Mouse (Mus musculus): Measurements from ENCODE around the gene Fam229b.

Fam229b gene

DNA sequence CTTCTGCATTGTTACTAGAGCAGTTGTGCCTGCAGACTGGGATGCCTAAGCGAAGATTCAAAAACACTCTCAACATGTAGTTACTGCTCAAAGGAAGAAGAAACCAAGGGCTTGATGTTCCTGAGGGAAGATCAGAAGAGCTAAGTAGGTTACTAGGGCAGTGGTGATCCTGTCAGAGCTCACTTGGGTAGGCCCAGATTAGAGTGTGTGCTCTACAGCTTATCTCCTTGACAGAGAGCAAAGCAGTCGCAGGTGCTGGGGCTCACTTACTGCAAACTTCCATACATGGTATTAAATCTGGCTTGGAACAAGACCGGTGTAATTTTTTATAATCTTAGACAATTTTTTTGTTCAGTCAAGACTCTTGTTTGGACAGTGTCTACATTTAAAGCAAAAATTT lies 4.1 kb upstream of the Fam229b start:
- no peak for DNase-seq (ENCODE audit: extremely low read depth, low read depth)

DNA sequence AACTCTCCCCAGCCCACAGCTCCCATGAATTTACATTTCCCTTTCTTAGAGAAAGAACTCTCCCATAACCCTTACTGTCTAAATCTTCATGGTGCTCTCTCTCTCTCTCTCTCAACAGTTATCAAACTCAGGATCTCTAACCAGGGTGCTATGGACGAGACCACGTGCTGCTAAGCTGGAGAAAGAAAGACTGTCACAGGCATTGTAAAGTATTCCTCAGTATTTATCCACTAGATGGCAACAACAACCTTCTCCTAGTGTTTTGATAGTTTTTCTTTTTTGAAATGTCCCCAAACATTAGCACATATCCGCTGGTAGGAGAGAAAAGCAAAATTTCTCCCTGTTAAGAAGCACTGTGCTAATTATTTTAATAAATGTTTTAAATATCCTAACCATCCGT lies 12.3 kb downstream of the Fam229b start:
- DNase-seq (ENCODE audit: extremely low read depth, low read depth) = no peak

DNA sequence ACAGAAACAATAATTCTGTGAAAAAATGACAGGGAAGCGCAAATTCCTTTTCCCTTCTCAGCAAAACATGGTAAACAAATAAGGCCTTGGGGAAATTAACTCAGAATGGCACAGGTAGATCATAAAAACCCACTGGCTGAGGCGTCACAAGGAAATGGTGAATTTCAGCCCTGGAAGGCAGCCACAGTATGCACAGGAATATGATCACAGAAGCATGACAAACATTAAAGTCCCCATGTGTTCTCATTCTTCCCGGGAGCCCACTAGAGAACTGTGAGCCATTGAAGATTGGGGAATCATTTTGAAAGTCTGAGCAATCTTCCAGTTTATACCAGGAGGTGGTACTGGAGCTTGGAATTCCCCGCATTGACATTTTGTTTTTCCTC lies 24.2 kb downstream of the Fam229b start:
- no peak for DNase-seq (ENCODE audit: extremely low read depth, low read depth)

DNA sequence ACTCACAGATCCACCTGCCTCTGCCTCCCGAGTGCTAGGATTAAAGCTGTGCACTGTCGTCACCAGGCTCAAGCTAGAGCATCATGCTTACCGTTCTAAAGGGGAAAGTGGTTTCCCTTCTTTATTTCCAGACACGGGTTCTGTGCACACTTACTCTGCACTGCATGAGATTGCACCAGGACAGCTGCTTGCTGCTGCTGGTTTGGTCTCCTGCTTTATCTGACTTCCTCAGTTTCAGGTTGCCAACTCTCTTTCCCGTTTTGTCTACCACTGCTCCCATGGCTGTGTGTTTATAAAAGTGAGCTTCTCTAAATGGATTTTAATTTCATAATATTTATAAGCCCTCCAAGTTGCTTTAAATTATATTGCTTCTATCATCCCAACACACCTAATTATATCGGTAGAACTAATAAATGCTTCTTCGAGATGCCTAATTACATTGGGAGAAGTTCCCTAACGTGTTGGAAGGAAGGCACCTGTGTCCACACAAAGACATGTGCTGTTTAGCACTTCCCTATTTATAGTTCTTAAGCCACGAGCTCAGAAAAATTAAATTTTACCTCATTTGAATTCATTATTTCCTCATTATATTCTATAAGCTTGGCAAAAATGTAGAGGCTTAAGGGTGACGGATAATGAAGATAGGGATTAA lies 24.8 kb downstream of the Fam229b start:
- DNase-seq (ENCODE audit: extremely low read depth, low read depth) = no peak

DNA sequence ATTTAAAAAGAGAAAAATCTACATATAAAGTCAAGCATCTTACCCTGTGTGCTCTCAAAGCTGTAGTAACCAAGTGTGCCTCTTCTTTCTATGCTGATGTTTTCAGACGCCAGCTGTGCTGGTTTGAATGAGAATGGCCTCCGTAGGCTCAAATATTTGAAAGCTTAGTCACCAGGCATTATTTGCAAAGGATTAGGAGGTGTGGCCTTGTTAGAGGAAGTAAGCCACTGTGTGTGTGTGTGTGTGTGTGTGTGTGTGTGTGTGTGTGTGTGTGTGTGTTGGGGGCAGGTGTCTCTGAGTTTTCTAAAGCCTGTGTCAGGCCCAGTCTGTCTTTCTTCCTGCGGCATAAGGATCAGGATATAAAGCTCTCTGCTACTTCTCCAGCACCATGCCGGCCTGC lies 26.8 kb downstream of the Fam229b start:
- DNase-seq (ENCODE audit: extremely low read depth, low read depth) = no peak

DNA sequence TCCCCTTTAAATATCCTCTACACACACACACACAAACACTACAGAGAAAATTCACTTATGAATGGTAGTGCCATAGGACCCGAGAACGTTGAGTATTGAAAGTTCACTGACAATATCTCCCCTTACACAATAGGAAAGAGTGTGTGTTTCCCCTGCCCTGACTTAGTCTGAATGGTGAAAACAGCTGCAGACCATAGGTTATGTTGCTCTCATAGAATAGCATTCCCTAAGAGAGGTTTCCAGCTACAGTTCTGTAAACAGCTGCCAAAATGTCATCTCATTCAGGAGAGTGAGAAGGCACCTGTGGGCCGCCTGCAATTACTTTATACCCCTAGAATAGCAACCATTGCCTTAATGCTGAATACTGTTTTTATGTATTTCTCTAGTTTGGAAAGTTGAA lies 27.3 kb downstream of the Fam229b start:
- DNase-seq (ENCODE audit: extremely low read depth, low read depth) = no peak

DNA sequence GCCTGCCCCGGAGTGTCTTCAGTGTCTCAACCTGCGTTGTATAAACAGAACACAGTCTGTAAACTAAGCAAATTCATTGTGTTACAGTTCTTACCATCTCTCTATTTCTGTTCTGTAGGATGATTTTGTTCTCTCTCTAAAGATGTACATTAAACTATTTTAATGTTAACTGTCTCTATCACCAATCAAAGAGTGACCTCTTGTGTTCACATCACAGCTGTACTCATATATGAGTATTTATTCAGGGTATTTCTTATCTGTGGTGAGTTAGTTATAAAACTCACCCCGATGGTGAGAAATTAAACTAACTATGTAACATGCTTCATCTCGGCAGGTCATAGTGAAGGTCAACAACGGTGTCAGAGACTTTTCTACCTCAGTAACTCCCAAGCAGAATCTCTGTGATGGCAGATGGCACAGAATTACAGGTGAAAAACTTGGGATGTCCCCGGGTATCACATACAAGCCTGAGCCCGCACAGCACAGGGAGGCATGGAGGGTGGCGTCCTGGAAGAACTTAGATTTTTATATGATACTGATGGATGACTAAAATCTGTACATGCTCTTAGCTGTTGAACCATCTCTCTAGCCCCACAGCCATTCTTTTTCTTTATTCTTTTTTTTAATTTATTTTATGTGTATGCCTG lies 28.8 kb downstream of the Fam229b start:
- no peak for DNase-seq (ENCODE audit: extremely low read depth, low read depth)

DNA sequence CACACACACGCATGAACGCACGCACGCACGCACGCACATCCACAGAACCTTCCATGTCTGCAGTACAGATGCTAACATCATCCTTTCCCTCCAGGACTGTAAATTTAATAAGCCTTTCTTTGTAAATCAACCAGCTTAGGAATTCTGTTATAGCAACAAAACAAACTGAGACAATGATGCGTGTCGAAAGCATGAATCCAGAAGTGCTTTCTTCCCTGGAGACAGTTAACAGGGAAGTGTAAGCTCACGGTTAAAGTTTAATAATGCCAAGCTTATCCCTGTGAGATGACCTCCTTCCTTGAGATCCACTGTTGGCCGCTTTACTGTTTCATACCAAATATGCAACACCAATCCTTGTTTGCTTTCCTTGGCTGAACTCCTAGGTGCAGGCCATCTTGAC lies 35.0 kb downstream of the Fam229b start:
- DNase-seq (ENCODE audit: extremely low read depth, low read depth) = no peak

DNA sequence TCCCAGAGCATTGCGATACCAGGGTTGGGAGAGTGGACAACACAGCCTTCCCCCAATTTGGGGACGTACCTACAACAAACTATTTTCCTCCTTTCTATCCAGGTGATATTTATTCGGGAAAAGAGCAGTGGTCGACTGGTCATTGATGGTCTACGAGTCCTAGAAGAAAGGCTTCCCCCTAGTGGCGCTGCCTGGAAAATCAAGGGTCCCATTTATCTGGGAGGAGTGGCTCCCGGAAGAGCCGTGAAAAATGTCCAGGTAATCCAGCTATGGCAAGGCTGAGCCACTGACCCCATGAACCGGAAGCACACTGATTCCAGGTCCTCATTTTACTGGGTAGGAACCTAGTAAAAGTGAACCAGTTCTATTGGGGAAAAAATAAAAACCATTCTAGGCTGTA lies 36.7 kb downstream of the Fam229b start:
- no peak for DNase-seq (ENCODE audit: extremely low read depth, low read depth)

DNA sequence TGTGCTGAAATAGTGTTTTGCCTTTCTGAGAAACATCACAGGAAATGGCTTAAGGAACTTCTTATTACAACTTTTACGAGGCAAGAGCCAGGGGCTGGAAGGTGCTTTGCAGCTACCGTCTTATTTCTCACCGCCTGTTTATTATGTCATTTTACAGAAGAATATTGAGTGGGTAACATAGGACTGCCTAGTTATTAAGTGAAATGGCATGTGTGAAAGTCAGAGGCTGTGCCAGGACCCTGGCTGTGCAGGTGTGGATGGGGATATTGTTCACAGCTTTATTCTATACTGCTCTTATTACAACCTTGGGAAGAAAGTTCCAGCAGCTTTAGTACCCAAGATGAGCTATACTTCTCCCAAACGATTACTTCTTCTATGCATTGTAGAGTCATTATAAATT lies 61.7 kb downstream of the Fam229b start:
- DNase-seq (ENCODE audit: extremely low read depth, low read depth) = no peak

Measured in MEL-GATA-1-ER (cell line).